Comparison of ENCODE assay signal across 21 mouse cellular contexts in the genomic region with DNA sequence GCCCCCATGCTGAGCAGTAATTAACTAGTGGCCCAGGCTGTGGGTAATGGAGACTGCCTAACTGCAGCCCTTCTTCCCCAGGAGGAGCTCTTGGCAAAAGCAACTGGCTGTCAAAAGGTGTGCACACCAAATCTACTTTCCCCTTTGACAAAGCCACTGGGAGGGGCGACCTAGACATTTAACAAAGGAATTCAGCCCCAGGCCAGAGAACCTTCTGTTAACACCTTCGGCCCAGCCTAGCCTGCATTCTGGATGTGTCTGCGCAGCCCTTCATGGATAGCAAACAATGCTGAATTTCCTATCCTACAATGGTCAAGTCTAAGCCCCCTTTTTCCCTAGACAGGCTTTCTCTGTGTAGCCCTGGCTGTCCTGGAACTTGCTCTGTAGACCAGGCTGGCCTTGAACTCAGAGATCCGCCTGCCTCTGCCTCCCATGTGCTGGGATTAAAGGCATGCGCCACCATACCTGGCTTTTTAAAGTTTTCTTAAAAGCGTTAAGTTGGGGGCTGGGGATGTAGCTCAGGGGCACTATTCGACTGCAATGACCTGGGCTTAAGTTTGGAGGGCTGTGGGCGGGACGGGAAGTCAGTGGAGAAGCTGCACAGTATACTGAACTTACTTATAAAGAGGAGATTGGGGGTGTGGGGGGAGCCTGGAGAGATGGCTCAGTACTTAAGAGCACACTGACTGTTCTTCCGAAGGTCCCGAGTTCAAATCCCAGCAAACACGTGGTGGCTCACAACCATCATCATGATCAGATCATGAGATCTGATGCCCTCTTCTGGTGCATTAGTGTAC.
"Had no signal": no experiment of that assay in that cellular context is flagged by ENCODE, and none has a peak within 500 bp of the region (broad histone marks: within the 10 kb centered on the region; RNA-seq: fewer than 3 reads in every experiment).

No protein-coding gene starts in this region.

- DNase-seq: kidney, adult 2 months; kidney, postnatal 14 days; kidney, postnatal 4 days; layer of hippocampus, postnatal 36 days; liver; liver, embryonic 13.5 days; lung, adult 2 months; lung, postnatal 14 days; right cerebral cortex, adult 18-20 months; right cerebral cortex, postnatal 25 days; spleen, adult 18-20 months; thymus, adult 18-20 months; thymus, postnatal 36 days had no signal

- H3K27me3 ChIP-seq: limb, embryonic 12.5 days; liver, embryonic 13.5 days; midbrain, embryonic 12.5 days; midbrain, embryonic 15.5 days; neural tube, embryonic 12.5 days; neural tube, embryonic 15.5 days had no signal

- ATAC-seq: intestine, postnatal 0 days; midbrain, embryonic 15.5 days had no signal

- H3K9me3 ChIP-seq: limb, embryonic 12.5 days; liver, embryonic 13.5 days; midbrain, embryonic 12.5 days; midbrain, embryonic 15.5 days; neural tube, embryonic 12.5 days; neural tube, embryonic 15.5 days had no signal

- H3K4me2 ChIP-seq: limb, embryonic 12.5 days; liver, embryonic 13.5 days; midbrain, embryonic 12.5 days; midbrain, embryonic 15.5 days; neural tube, embryonic 12.5 days; neural tube, embryonic 15.5 days had no signal

- H3K27ac ChIP-seq: left cerebral cortex, adult 2 months; limb, embryonic 12.5 days; liver, embryonic 13.5 days; macrophage; midbrain, embryonic 12.5 days; midbrain, embryonic 15.5 days; neural tube, embryonic 12.5 days; neural tube, embryonic 15.5 days had no signal

- H3K9ac ChIP-seq: limb, embryonic 12.5 days; liver, embryonic 13.5 days; midbrain, embryonic 12.5 days; midbrain, embryonic 15.5 days; neural tube, embryonic 12.5 days; neural tube, embryonic 15.5 days had no signal

- H3K4me3 ChIP-seq: left cerebral cortex, adult 2 months; limb, embryonic 12.5 days; liver, embryonic 13.5 days; midbrain, embryonic 12.5 days; midbrain, embryonic 15.5 days; neural tube, embryonic 12.5 days; neural tube, embryonic 15.5 days had no signal

- H3K4me1 ChIP-seq: limb, embryonic 12.5 days; liver, embryonic 13.5 days; midbrain, embryonic 12.5 days; midbrain, embryonic 15.5 days; neural tube, embryonic 12.5 days; neural tube, embryonic 15.5 days had no signal
